Mouse (Mus musculus) forebrain, embryonic 13.5 days (tissue): ENCODE measurements around the gene Tbc1d10a. TPM values are rescaled to one million over a fixed set of nuclear protein-coding genes. Genes with fewer than 3 reads are reported as not detected.
A peak's percentile ranks its signal among the peaks of the same experiment; 100 is the strongest.

Source experiments
- ATAC-seq: fragments of 200-750 bp; cut with Nextera tagmentation; 2 replicates; pipeline ENCODE4 v1.8.0; 2017
- H3K27ac ChIP-seq: fragments of 300-500 bp; sonication (generic); 2 replicates; pipeline ENCODE4 v1.5.1; 2015; ENCODE audit warnings: inconsistent platforms, mild to moderate bottlenecking, moderate library complexity
- H3K27me3 ChIP-seq: fragments of 300-500 bp; sonication (generic); 2 replicates; pipeline ENCODE4 v1.6.1; 2015; ENCODE audit warnings: mild to moderate bottlenecking, inconsistent platforms
- H3K36me3 ChIP-seq: fragments of 300-500 bp; sonication (generic); 2 replicates; pipeline ENCODE4 v1.6.1; 2015; ENCODE audit warnings: mild to moderate bottlenecking, inconsistent platforms; ENCODE audit not compliant: poor library complexity, severe bottlenecking
- H3K4me1 ChIP-seq: fragments of 300-500 bp; sonication (generic); 2 replicates; pipeline ENCODE4 v1.6.1; 2015; ENCODE audit warnings: inconsistent platforms
- H3K4me2 ChIP-seq: fragments of 300-500 bp; sonication (generic); 2 replicates; pipeline ENCODE4 v1.6.1; 2015; ENCODE audit warnings: inconsistent platforms, mild to moderate bottlenecking, moderate library complexity
- H3K4me3 ChIP-seq: fragments of 300-500 bp; sonication (generic); 2 replicates; pipeline ENCODE4 v1.5.1; 2015; ENCODE audit warnings: mild to moderate bottlenecking, inconsistent platforms
- H3K9ac ChIP-seq: fragments of 300-500 bp; sonication (generic); 2 replicates; pipeline ENCODE4 v1.6.1; 2015; ENCODE audit warnings: mild to moderate bottlenecking, inconsistent platforms
- H3K9me3 ChIP-seq: fragments of 300-500 bp; sonication (generic); replicated peaks from 2 replicates; pipeline ENCODE4 v1.6.1; 2016; ENCODE audit warnings: inconsistent platforms
- WGBS: fragments of 180-500 bp; shearing (Covaris S2); methylation state at CpG from one replicate; pipeline ENCODE4 v1.1.7; 2015; 5-methylcytosine and 5-hydroxymethylcytosine counted together
- polyA plus RNA-seq: library from polyadenylated mRNA; unstranded; fragments of >200 nt; fragmentation: Nextera tagmentation; extraction: Ambion mirVana; gene quantifications from 2 replicates; pipeline ENCODE4 v1.2.1, GENCODE M21; 2015

Tbc1d10a gene
- polyA plus RNA-seq, 1 experiment from 2014 or later = 23.7 TPM

- H3K27me3 ChIP-seq = no peaks in the 10 kb centered on the region
- WGBS = 82% methylated on average over 7 of the region's 7 CpGs
- no peaks in the 10 kb centered on the region for H3K4me1 ChIP-seq
- no peak for ATAC-seq
- no peak overlapping the region for H3K27ac ChIP-seq
- no peaks in the 10 kb centered on the region for H3K9me3 ChIP-seq
- H3K36me3 ChIP-seq = no peaks in the 10 kb centered on the region
- H3K4me3 ChIP-seq = no peak overlapping the region
- no peak overlapping the region for H3K9ac ChIP-seq
- H3K4me2 ChIP-seq = no peak overlapping the region
These were observed 63.7 kb downstream of the Tbc1d10a start for GRCm38 (mm10) chr11:4250290-4250689.

- no peak overlapping the region for H3K27ac ChIP-seq
- no peak overlapping the region for H3K4me2 ChIP-seq
- no peaks in the 10 kb centered on the region for H3K4me1 ChIP-seq
- no peaks in the 10 kb centered on the region for H3K36me3 ChIP-seq
- ATAC-seq = no peak
- no peak overlapping the region for H3K9ac ChIP-seq
- no peaks in the 10 kb centered on the region for H3K9me3 ChIP-seq
- 79% methylated on average over 3 of the region's 3 CpGs for WGBS
- H3K4me3 ChIP-seq = no peak overlapping the region
- H3K27me3 ChIP-seq = no peaks in the 10 kb centered on the region
These were observed 64.8 kb downstream of the Tbc1d10a start for GRCm38 (mm10) chr11:4251376-4251775.

GRCm38 (mm10) chr11:4252886-4253285 lies 66.3 kb downstream of the Tbc1d10a start:
- ATAC-seq = no peak
- no peak overlapping the region for H3K9ac ChIP-seq
- WGBS = 66% methylated on average over 2 of the region's 2 CpGs

GRCm38 (mm10) chr11:4256846-4257607 lies 70.4 kb downstream of the Tbc1d10a start, which contains the start of gene Lif:
TSS of gene Lif (plus strand) at chr11:4257557.
- Histone ChIP-seq H3K36me3 (no peaks in the 10 kb centered on the region), H3K4me2 (no peak within 1 kb of the TSS), H3K27ac (no peak within 1 kb of the TSS), H3K9ac (no peak within 1 kb of the TSS), H3K4me3 (no peak within 1 kb of the TSS), H3K9me3 (no peaks in the 10 kb centered on the region), H3K27me3 (no peaks in the 10 kb centered on the region), H3K4me1 (peaks cover 20% of the 10 kb centered on the region)
- WGBS = 61% methylated on average over 11 of the region's 11 CpGs
- no peak for ATAC-seq

More at GRCm38 (mm10) chr11:4252886-4253285, 66.3 kb downstream of the Tbc1d10a start:
- Histone ChIP-seq H3K27me3 (no peaks in the 10 kb centered on the region), H3K4me1 (no peaks in the 10 kb centered on the region), H3K4me2 (no peak overlapping the region), H3K27ac (no peak overlapping the region), H3K4me3 (no peak overlapping the region), H3K36me3 (no peaks in the 10 kb centered on the region), H3K9me3 (no peaks in the 10 kb centered on the region)

- peaks cover 26% of the 10 kb centered on the region for H3K4me1 ChIP-seq
- no peak overlapping the region for H3K9ac ChIP-seq
These were observed 71.2 kb downstream of the Tbc1d10a start for GRCm38 (mm10) chr11:4257756-4258155.

GRCm38 (mm10) chr11:4258657-4259082 lies 72.1 kb downstream of the Tbc1d10a start:
- Histone ChIP-seq H3K4me1 (peaks cover 26% of the 10 kb centered on the region), H3K4me3 (no peak overlapping the region), H3K9me3 (no peaks in the 10 kb centered on the region), H3K27ac (no peak overlapping the region), H3K36me3 (no peaks in the 10 kb centered on the region), H3K9ac (no peak overlapping the region), H3K27me3 (peaks cover 2% of the 10 kb centered on the region; the same call in 1 of the 2 replicates), H3K4me2 (peak overlapping the region; percentile 41)
- peak; percentile 57 for ATAC-seq
- 2% methylated on average over 7 of the region's 7 CpGs for WGBS

More at GRCm38 (mm10) chr11:4257756-4258155, 71.2 kb downstream of the Tbc1d10a start:
- no peak overlapping the region for H3K4me2 ChIP-seq
- no peaks in the 10 kb centered on the region for H3K9me3 ChIP-seq
- 59% methylated on average over 5 of the region's 5 CpGs for WGBS
- no peak overlapping the region for H3K4me3 ChIP-seq
- H3K27me3 ChIP-seq = no peaks in the 10 kb centered on the region
- no peak overlapping the region for H3K27ac ChIP-seq
- ATAC-seq = no peak
- no peaks in the 10 kb centered on the region for H3K36me3 ChIP-seq

- Histone ChIP-seq H3K4me3 (no peak overlapping the region), H3K36me3 (no peaks in the 10 kb centered on the region), H3K9me3 (no peaks in the 10 kb centered on the region), H3K27me3 (peaks cover 22% of the 10 kb centered on the region), H3K4me2 (no peak overlapping the region), H3K4me1 (peaks cover 26% of the 10 kb centered on the region), H3K27ac (no peak overlapping the region), H3K9ac (no peak overlapping the region; the same call in 1 of the 2 replicates)
- WGBS = 40% methylated on average over 14 of the region's 14 CpGs
- 0 out of 2 replicates have a peak, but pooled peaks have one; percentile 43 for ATAC-seq
These were observed 74.0 kb downstream of the Tbc1d10a start for GRCm38 (mm10) chr11:4260463-4261187.

GRCm38 (mm10) chr11:4261188-4261494 lies 74.6 kb downstream of the Tbc1d10a start:
- peaks cover 27% of the 10 kb centered on the region for H3K27me3 ChIP-seq
- peak; percentile 12; the same call in 1 of the 2 replicates for ATAC-seq
- 40% methylated on average over 7 of the region's 7 CpGs for WGBS

GRCm38 (mm10) chr11:4261969-4262368 lies 75.4 kb downstream of the Tbc1d10a start:
- no peak overlapping the region for H3K4me2 ChIP-seq

More at GRCm38 (mm10) chr11:4261188-4261494, 74.6 kb downstream of the Tbc1d10a start:
- Histone ChIP-seq H3K4me3 (no peak overlapping the region), H3K9me3 (no peaks in the 10 kb centered on the region), H3K4me2 (no peak overlapping the region), H3K4me1 (peaks cover 26% of the 10 kb centered on the region), H3K27ac (no peak overlapping the region), H3K36me3 (no peaks in the 10 kb centered on the region), H3K9ac (no peak overlapping the region)

GRCm38 (mm10) chr11:4262847-4263246 lies 76.3 kb downstream of the Tbc1d10a start:
- no peak overlapping the region for H3K27ac ChIP-seq
- H3K27me3 ChIP-seq = peaks cover 44% of the 10 kb centered on the region
- no peaks in the 10 kb centered on the region for H3K9me3 ChIP-seq
- ATAC-seq = no peak
- WGBS = 18% methylated on average over 6 of the region's 7 CpGs
- H3K4me2 ChIP-seq = no peak overlapping the region
- no peak overlapping the region for H3K9ac ChIP-seq
- H3K4me1 ChIP-seq = peaks cover 36% of the 10 kb centered on the region
- H3K4me3 ChIP-seq = no peak overlapping the region
- no peaks in the 10 kb centered on the region for H3K36me3 ChIP-seq

More at GRCm38 (mm10) chr11:4261969-4262368, 75.4 kb downstream of the Tbc1d10a start:
- Histone ChIP-seq H3K27ac (no peak overlapping the region), H3K4me3 (no peak overlapping the region), H3K9ac (no peak overlapping the region), H3K36me3 (no peaks in the 10 kb centered on the region), H3K9me3 (no peaks in the 10 kb centered on the region), H3K27me3 (peaks cover 35% of the 10 kb centered on the region), H3K4me1 (peaks cover 33% of the 10 kb centered on the region)
- ATAC-seq = peak; percentile 45
- 11% methylated on average over 5 of the region's 5 CpGs for WGBS

GRCm38 (mm10) chr11:4263296-4263695 lies 76.7 kb downstream of the Tbc1d10a start:
- H3K27me3 ChIP-seq = peaks cover 49% of the 10 kb centered on the region
- WGBS = 23% methylated on average over 1 of the region's 1 CpGs
- no peak for ATAC-seq
- peaks cover 36% of the 10 kb centered on the region for H3K4me1 ChIP-seq
- H3K9ac ChIP-seq = no peak overlapping the region
- no peak overlapping the region for H3K4me2 ChIP-seq
- H3K27ac ChIP-seq = no peak overlapping the region
- no peaks in the 10 kb centered on the region for H3K36me3 ChIP-seq
- H3K4me3 ChIP-seq = no peak overlapping the region
- H3K9me3 ChIP-seq = no peaks in the 10 kb centered on the region

GRCm38 (mm10) chr11:4264066-4264465 lies 77.5 kb downstream of the Tbc1d10a start:
- H3K36me3 ChIP-seq = no peaks in the 10 kb centered on the region
- H3K4me2 ChIP-seq = no peak overlapping the region
- H3K4me1 ChIP-seq = peaks cover 36% of the 10 kb centered on the region
- no peak for ATAC-seq
- H3K27me3 ChIP-seq = peaks cover 56% of the 10 kb centered on the region
- no peak overlapping the region for H3K9ac ChIP-seq
- 70% methylated on average over 7 of the region's 7 CpGs for WGBS
- H3K9me3 ChIP-seq = no peaks in the 10 kb centered on the region
- no peak overlapping the region for H3K4me3 ChIP-seq
- H3K27ac ChIP-seq = no peak overlapping the region
